Mouse (Mus musculus) olfactory bulb, adult 2 months (tissue): ENCODE measurements around the gene Hk2.

Experiments
- CTCF ChIP-seq: fragments of 200-500 bp; IDR thresholded peaks from 2 replicates; pipeline ENCODE4 v1.5.1; 2012; ENCODE audit warnings: low read depth, mild to moderate bottlenecking, low read length, moderate library complexity; ENCODE audit not compliant: insufficient read depth
- POLR2A ChIP-seq: fragments of 200-500 bp; IDR thresholded peaks from 2 replicates; pipeline ENCODE4 v1.6.1; 2012; ENCODE audit warnings: mild to moderate bottlenecking, low read depth, low read length, moderate library complexity; ENCODE audit not compliant: insufficient read depth

GRCm38 (mm10) chr6:82715253-82715652 lies 59.0 kb downstream of the Hk2 start:
- no peak for TF ChIP-seq CTCF
- no peak for TF ChIP-seq POLR2A
